Mouse (Mus musculus): ENCODE data around the gene Sorbs1. TPM values are rescaled to one million over a fixed set of nuclear protein-coding genes. Genes with fewer than 3 reads are reported as not detected.

Sorbs1 gene
- polyA plus RNA-seq, 2 experiments: 35.3 to 40.6 TPM

DNA sequence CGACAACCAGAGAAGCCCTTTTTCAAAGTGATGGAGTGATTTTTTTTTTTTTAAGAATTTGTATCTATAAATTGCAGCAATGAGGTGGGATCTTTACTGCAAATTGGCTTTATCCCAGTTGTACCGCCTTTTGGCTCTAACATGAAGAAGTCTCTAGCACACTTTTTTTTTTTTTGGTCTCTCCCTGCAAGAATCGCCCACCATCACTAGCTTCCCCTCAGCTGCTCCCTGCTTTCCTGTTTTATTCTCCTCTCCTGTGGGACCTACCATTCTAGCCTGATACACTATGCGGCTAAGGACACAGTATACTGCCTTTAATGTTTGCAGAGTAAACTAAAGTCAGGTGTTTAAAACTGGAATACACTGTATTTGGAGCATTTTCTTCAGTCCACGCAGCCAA, 43.8 kb downstream of the Sorbs1 start:
- Histone ChIP-seq H3K27ac (replicated peaks; ENCODE audit: low read depth, low read length) (no peak overlapping the region), H3K4me2 (replicated peaks; ENCODE audit: low read depth, low read length, severe bottlenecking) (no peak overlapping the region)

DNA sequence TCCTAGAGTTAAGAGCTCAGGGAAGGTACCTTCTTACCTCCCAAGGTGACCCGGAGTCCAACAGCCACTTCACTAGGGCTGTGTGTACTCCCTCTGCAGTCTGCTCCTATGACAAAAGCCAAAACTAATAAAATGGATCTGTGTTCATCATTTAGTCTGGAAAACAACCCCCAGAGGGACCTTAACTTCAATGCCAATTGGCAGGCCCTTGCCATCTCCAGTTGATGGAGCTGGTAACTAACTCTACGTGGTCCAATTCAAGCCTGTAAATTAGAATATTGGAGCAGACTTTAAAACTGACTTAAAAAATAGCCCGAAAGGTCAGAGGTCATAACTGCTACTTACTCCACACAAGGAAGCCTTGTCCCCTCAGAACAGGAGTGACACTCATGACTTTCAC, 45.3 kb downstream of the Sorbs1 start:
- WGBS: 82% methylated on average over 3 of the region's 3 CpGs
- ATAC-seq (ENCODE audit: low FRiP score, low read depth) (no peak), DNase-seq (ENCODE audit: low spot score) (no peak)
- Histone ChIP-seq H3K36me3 (ENCODE audit: control insufficient read depth, insufficient read depth, low read length) (no peaks in the 10 kb centered on the region), H3K4me1 (ENCODE audit: control insufficient read depth, insufficient read depth, low read length) (peaks cover 5% of the 10 kb centered on the region), H3K27me3 (ENCODE audit: control insufficient read depth, insufficient read depth, low read length) (no peaks in the 10 kb centered on the region), H3K27ac (replicated peaks; ENCODE audit: low read depth, low read length) (no peak overlapping the region), H3K9me3 (ENCODE audit: control insufficient read depth, low read length) (no peaks in the 10 kb centered on the region), H3K4me3 (replicated peaks; ENCODE audit: low read length) (no peak overlapping the region), H3K4me2 (replicated peaks; ENCODE audit: low read depth, low read length, severe bottlenecking) (no peak overlapping the region), H3K9ac (ENCODE audit: low read depth, low read length, severe bottlenecking) (no peak overlapping the region)
- TF ChIP-seq POLR2A (IDR thresholded peaks at IDR 0.05; ENCODE audit: borderline replicate concordance, extremely low read depth, insufficient read depth, insufficient read length): no peak

More for the DNA sequence above, 43.8 kb downstream of the Sorbs1 start:
- no peaks in the 10 kb centered on the region for H3K36me3 ChIP-seq (ENCODE audit: control insufficient read depth, insufficient read depth, low read length)
- DNase-seq (ENCODE audit: low spot score) (no peak), ATAC-seq (ENCODE audit: low FRiP score, low read depth) (no peak)
- H3K4me3 ChIP-seq (replicated peaks; ENCODE audit: low read length): no peak overlapping the region
- H3K9me3 ChIP-seq (ENCODE audit: control insufficient read depth, low read length): no peaks in the 10 kb centered on the region
- peaks cover 5% of the 10 kb centered on the region for H3K4me1 ChIP-seq (ENCODE audit: control insufficient read depth, insufficient read depth, low read length)
- 77% methylated on average over 5 of the region's 5 CpGs for WGBS
- H3K27me3 ChIP-seq (ENCODE audit: control insufficient read depth, insufficient read depth, low read length): no peaks in the 10 kb centered on the region
- no peak for TF ChIP-seq POLR2A (IDR thresholded peaks at IDR 0.05; ENCODE audit: borderline replicate concordance, extremely low read depth, insufficient read depth, insufficient read length)
- no peak overlapping the region for H3K9ac ChIP-seq (ENCODE audit: low read depth, low read length, severe bottlenecking)

DNA sequence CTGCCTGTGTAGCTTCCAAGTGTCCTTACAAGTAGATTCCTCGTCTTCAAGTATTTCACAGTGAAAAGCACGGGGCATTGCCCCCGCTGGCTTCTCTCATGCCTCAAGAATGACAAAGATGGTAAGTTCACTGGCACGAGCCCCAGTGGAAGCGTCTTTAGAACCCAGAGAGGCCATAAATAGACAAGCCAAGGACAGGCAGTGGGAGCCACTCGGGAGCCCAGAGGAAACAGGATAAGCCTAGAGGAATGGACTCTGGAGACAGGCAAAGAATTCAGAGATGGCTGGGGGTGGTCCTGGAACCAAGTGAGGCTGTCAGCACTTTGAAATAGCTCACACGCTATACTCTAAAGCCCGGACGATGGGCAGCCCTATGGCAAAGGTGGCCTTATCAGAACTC, 45.8 kb downstream of the Sorbs1 start:
- no peak overlapping the region for H3K9ac ChIP-seq (ENCODE audit: low read depth, low read length, severe bottlenecking)
- DNase-seq (ENCODE audit: low spot score) (no peak), ATAC-seq (ENCODE audit: low FRiP score, low read depth) (no peak)
- 81% methylated on average over 9 of the region's 9 CpGs for WGBS
- TF ChIP-seq POLR2A (IDR thresholded peaks at IDR 0.05; ENCODE audit: borderline replicate concordance, extremely low read depth, insufficient read depth, insufficient read length): no peak
- H3K36me3 ChIP-seq (ENCODE audit: control insufficient read depth, insufficient read depth, low read length): no peaks in the 10 kb centered on the region
- H3K4me3 ChIP-seq (replicated peaks; ENCODE audit: low read length): no peak overlapping the region
- H3K4me1 ChIP-seq (ENCODE audit: control insufficient read depth, insufficient read depth, low read length): peaks cover 5% of the 10 kb centered on the region
- H3K9me3 ChIP-seq (ENCODE audit: control insufficient read depth, low read length): no peaks in the 10 kb centered on the region
- no peak overlapping the region for H3K27ac ChIP-seq (replicated peaks; ENCODE audit: low read depth, low read length)
- no peaks in the 10 kb centered on the region for H3K27me3 ChIP-seq (ENCODE audit: control insufficient read depth, insufficient read depth, low read length)
- H3K4me2 ChIP-seq (replicated peaks; ENCODE audit: low read depth, low read length, severe bottlenecking): no peak overlapping the region

DNA sequence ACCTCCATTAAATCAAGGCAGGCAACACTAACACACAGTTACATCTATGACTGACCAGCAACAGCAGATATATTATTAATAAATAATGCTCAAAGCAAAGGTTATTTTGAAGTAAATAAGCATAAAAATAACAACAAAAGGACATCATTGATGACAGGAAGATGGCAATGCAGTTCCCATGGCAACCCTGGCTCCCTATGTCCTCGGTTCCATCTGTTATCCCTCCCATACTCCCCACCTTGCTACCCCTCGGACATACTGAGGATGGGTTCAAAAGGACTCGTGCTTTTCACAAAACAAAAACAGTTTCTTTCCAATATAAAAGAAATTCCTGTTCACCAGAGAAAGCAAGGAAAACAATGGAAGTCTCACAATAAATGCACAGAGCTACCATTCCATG, 48.2 kb downstream of the Sorbs1 start:
- ATAC-seq (ENCODE audit: low FRiP score, low read depth): no peak
- Histone ChIP-seq H3K36me3 (ENCODE audit: control insufficient read depth, insufficient read depth, low read length) (no peaks in the 10 kb centered on the region), H3K27ac (replicated peaks; ENCODE audit: low read depth, low read length) (no peak overlapping the region), H3K27me3 (ENCODE audit: control insufficient read depth, insufficient read depth, low read length) (no peaks in the 10 kb centered on the region), H3K9me3 (ENCODE audit: control insufficient read depth, low read length) (no peaks in the 10 kb centered on the region), H3K4me3 (replicated peaks; ENCODE audit: low read length) (no peak overlapping the region), H3K9ac (ENCODE audit: low read depth, low read length, severe bottlenecking) (no peak overlapping the region), H3K4me1 (ENCODE audit: control insufficient read depth, insufficient read depth, low read length) (no peaks in the 10 kb centered on the region), H3K4me2 (replicated peaks; ENCODE audit: low read depth, low read length, severe bottlenecking) (no peak overlapping the region)
- DNase-seq (ENCODE audit: low spot score): no peak
- 82% methylated on average over 3 of the region's 3 CpGs for WGBS
- no peak for TF ChIP-seq POLR2A (IDR thresholded peaks at IDR 0.05; ENCODE audit: borderline replicate concordance, extremely low read depth, insufficient read depth, insufficient read length)

DNA sequence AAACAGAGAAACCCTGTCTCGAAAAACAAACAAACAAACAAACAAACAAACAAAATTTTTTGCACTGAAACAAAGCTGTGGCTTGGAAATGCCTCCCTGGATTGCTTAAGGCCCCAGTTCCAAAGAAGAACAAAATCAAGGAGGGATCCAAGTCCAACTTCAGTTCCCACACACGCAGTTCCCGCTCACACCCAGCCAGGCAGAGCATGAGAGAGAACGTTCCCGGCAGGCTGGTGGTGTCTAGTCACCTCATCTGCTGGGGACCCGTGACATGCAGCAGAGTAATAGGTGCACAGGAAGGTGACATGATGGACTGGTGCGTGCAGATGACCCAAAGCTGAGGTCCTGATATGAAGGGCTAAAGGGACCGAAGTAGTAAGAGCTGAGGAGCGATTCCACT, 49.2 kb downstream of the Sorbs1 start:
- Histone ChIP-seq H3K36me3 (ENCODE audit: control insufficient read depth, insufficient read depth, low read length) (no peaks in the 10 kb centered on the region), H3K27me3 (ENCODE audit: control insufficient read depth, insufficient read depth, low read length) (no peaks in the 10 kb centered on the region), H3K9me3 (ENCODE audit: control insufficient read depth, low read length) (no peaks in the 10 kb centered on the region), H3K9ac (ENCODE audit: low read depth, low read length, severe bottlenecking) (no peak overlapping the region), H3K4me1 (ENCODE audit: control insufficient read depth, insufficient read depth, low read length) (no peaks in the 10 kb centered on the region), H3K27ac (replicated peaks; ENCODE audit: low read depth, low read length) (no peak overlapping the region), H3K4me3 (replicated peaks; ENCODE audit: low read length) (no peak overlapping the region), H3K4me2 (replicated peaks; ENCODE audit: low read depth, low read length, severe bottlenecking) (no peak overlapping the region)
- WGBS: 88% methylated on average over 9 of the region's 9 CpGs
- DNase-seq (ENCODE audit: low spot score) (no peak), ATAC-seq (ENCODE audit: low FRiP score, low read depth) (no peak)
- TF ChIP-seq POLR2A (IDR thresholded peaks at IDR 0.05; ENCODE audit: borderline replicate concordance, extremely low read depth, insufficient read depth, insufficient read length): no peak

DNA sequence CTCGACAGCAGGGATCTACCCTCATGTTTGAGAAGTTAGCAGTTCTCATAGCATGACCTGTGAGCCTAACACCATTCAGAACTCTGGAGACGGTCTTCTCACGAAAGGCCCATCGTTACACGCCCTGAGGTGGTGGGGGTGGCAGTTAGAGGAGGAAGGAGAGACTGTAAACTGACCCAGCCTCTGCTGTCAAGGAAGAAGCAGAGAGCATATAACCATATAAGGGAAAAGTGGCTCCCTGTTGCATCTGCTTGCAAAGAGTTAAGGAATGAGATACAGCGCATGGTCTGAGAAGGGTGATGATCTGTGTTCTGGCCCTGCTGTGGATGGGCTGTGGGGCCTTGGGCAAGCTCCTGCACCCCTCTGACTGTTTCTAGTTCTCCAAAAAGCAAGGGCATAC, 50.7 kb downstream of the Sorbs1 start:
- H3K27me3 ChIP-seq (ENCODE audit: control insufficient read depth, insufficient read depth, low read length): no peaks in the 10 kb centered on the region
- H3K9me3 ChIP-seq (ENCODE audit: control insufficient read depth, low read length): no peaks in the 10 kb centered on the region
- 26% methylated on average over 6 of the region's 6 CpGs for WGBS
- H3K9ac ChIP-seq (ENCODE audit: low read depth, low read length, severe bottlenecking): no peak overlapping the region
- H3K36me3 ChIP-seq (ENCODE audit: control insufficient read depth, insufficient read depth, low read length): no peaks in the 10 kb centered on the region
- H3K4me1 ChIP-seq (ENCODE audit: control insufficient read depth, insufficient read depth, low read length): no peaks in the 10 kb centered on the region
- no peak overlapping the region for H3K27ac ChIP-seq (replicated peaks; ENCODE audit: low read depth, low read length)
- DNase-seq (ENCODE audit: low spot score) (no peak), ATAC-seq (ENCODE audit: low FRiP score, low read depth) (no peak)
- no peak overlapping the region for H3K4me3 ChIP-seq (replicated peaks; ENCODE audit: low read length)
- H3K4me2 ChIP-seq (replicated peaks; ENCODE audit: low read depth, low read length, severe bottlenecking): no peak overlapping the region
- TF ChIP-seq POLR2A (IDR thresholded peaks at IDR 0.05; ENCODE audit: borderline replicate concordance, extremely low read depth, insufficient read depth, insufficient read length): no peak
